Mouse (Mus musculus) hindbrain, embryonic 10.5 days (tissue): Measurements from ENCODE around the gene Sipa1l2. TPM values are rescaled to one million over a fixed set of nuclear protein-coding genes. Genes with fewer than 3 reads are reported as not detected.

Experiments
- DNase-seq: peaks from one replicate; pipeline ENCODE4 v3.0.0-alpha.2; 2017; ENCODE audit warnings: low spot score
- H3K27ac ChIP-seq: fragments of 300-500 bp; sonication (generic); 2 replicates; pipeline ENCODE4 v1.5.1; 2016; ENCODE audit warnings: mild to moderate bottlenecking, moderate library complexity
- H3K27me3 ChIP-seq: fragments of 300-500 bp; sonication (generic); 2 replicates; pipeline ENCODE4 v1.6.1; 2016; ENCODE audit warnings: mild to moderate bottlenecking; ENCODE audit not compliant: poor library complexity, insufficient read depth, severe bottlenecking
- H3K36me3 ChIP-seq: fragments of 300-500 bp; sonication (generic); 2 replicates; pipeline ENCODE4 v1.6.1; 2016; ENCODE audit warnings: mild to moderate bottlenecking, moderate library complexity
- H3K4me1 ChIP-seq: fragments of 300-500 bp; sonication (generic); replicated peaks from 2 replicates; pipeline ENCODE4 v1.6.1; 2016; ENCODE audit warnings: mild to moderate bottlenecking
- H3K4me3 ChIP-seq: fragments of 300-500 bp; sonication (generic); 2 replicates; pipeline ENCODE4 v1.5.1; 2016; ENCODE audit warnings: mild to moderate bottlenecking, moderate library complexity
- H3K9me3 ChIP-seq: fragments of 300-500 bp; sonication (generic); 2 replicates; pipeline ENCODE4 v1.6.1; 2016; ENCODE audit warnings: mild to moderate bottlenecking, moderate library complexity
- WGBS: fragments of 180-500 bp; shearing (Covaris S2); methylation state at CpG from one replicate; pipeline ENCODE4 v1.1.7; 2016; 5-methylcytosine and 5-hydroxymethylcytosine counted together
- polyA plus RNA-seq: library from polyadenylated mRNA; unstranded; fragments of >200 nt; fragmentation: Nextera tagmentation; extraction: Ambion mirVana; gene quantifications from 2 replicates; pipeline ENCODE4 v1.2.1, GENCODE M21; 2016

The Sipa1l2 gene
- polyA plus RNA-seq, 1 experiment from 2014 or later, result 20.1 TPM

- Histone ChIP-seq H3K36me3 (no peaks in the 10 kb centered on the region), H3K4me3 (no peak overlapping the region), H3K27ac (peak overlapping the region; percentile 30; the same call in 1 of the 2 replicates), H3K27me3 (no peaks in the 10 kb centered on the region), H3K4me1 (peaks cover 46% of the 10 kb centered on the region), H3K9me3 (no peaks in the 10 kb centered on the region)
- 66% methylated on average over 3 of the region's 3 CpGs for WGBS
- no peak for DNase-seq
Measured at GRCm38 (mm10) chr8:125547296-125547695, 22.3 kb downstream of the Sipa1l2 start.

DNA sequence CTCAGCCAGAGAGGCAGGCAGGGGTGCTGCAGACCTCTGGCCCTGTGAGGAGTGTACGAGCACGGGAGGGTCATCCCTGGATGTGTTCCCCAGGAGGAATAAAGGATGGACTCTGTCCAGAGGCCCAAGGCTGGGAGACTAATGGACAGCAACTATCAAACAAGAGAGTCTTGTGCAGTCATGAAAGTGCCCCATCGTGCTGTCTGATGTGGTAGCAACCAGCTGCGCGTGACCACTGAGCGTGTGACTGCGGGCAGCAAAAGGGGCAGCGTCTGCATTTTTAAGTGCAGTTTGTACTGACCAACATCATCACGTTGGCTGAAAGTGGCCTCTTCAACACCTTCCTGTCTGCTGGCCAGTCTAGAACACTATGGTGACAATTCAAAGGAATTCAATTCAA lies 23.7 kb downstream of the Sipa1l2 start:
- WGBS, result 94% methylated on average over 9 of the region's 9 CpGs
- Histone ChIP-seq H3K27me3 (no peaks in the 10 kb centered on the region), H3K9me3 (no peaks in the 10 kb centered on the region), H3K27ac (no peak overlapping the region), H3K4me1 (peaks cover 48% of the 10 kb centered on the region), H3K4me3 (no peak overlapping the region), H3K36me3 (no peaks in the 10 kb centered on the region)
- no peak for DNase-seq

DNA sequence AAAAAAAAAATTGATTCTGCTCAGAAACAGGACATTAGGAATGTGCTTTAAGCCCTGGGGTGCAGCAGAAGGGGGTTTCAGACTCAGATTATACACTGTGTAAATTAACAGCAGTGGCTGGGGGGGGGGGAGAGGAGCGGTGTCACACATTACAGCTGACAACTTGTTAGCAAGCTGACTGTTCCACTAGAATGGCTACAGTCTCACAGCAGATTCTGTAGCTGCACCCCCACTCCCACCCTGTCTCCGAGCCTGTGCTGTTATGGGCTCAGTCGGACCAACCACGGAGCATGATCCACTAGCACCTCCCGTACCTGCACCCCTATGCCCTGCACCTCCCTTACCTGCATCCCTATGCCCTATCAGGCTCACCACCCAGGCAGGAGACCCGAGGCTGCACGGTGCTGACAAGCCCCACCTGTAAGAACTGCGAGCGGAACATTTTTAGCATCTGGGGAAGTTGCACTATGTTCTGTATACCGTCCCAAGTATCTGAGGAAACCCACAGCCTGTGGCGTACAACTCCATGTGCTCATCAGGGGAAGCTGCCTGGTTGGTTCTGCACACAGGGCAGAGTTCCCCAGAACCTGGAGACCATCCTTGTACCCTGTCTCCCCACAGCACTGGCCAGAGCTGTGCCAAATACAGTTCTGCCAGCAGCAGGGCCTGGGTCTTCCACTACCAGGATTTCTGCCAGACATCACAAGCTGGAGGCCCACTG lies 26.6 kb downstream of the Sipa1l2 start:
- Histone ChIP-seq H3K4me3 (no peak overlapping the region), H3K9me3 (no peaks in the 10 kb centered on the region), H3K36me3 (no peaks in the 10 kb centered on the region), H3K4me1 (peaks cover 54% of the 10 kb centered on the region), H3K27ac (no peak overlapping the region), H3K27me3 (no peaks in the 10 kb centered on the region)
- 86% methylated on average over 11 of the region's 11 CpGs for WGBS
- DNase-seq, result no peak

GRCm38 (mm10) chr8:125539056-125540013 lies 30.3 kb downstream of the Sipa1l2 start:
- peaks cover 18% of the 10 kb centered on the region for H3K36me3 ChIP-seq
- peaks cover 48% of the 10 kb centered on the region for H3K4me1 ChIP-seq
- H3K27ac ChIP-seq, result peak overlapping the region; percentile 37; the same call in 1 of the 2 replicates
- 78% methylated on average over 13 of the region's 13 CpGs for WGBS
- DNase-seq, result no peak
- no peaks in the 10 kb centered on the region for H3K27me3 ChIP-seq
- H3K4me3 ChIP-seq, result no peak overlapping the region
- H3K9me3 ChIP-seq, result no peaks in the 10 kb centered on the region

DNA sequence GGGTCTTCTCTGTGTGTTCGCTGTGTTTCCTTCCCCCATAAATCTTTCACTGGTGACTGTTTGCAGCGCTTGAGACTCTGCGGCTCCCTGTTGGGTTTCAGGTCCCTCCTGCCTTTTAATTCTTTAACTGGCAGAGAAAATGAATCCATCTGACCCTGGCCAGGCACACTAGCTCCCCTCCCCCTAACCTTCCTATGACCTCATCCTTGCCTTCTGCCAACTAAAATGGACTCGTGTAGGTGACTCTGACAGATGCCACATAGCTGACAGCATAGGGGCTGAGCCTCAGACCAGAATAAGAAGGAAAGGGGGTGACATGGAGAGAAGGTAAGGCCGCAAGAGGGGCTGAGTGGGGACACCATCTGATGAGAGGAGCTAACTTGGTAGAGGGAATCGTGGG lies 31.3 kb downstream of the Sipa1l2 start:
- H3K9me3 ChIP-seq, result no peaks in the 10 kb centered on the region
- peaks cover 18% of the 10 kb centered on the region for H3K36me3 ChIP-seq
- 70% methylated on average over 6 of the region's 6 CpGs for WGBS
- DNase-seq, result no peak
- H3K27me3 ChIP-seq, result no peaks in the 10 kb centered on the region
- no peak overlapping the region for H3K27ac ChIP-seq
- H3K4me1 ChIP-seq, result peaks cover 54% of the 10 kb centered on the region
- H3K4me3 ChIP-seq, result no peak overlapping the region

DNA sequence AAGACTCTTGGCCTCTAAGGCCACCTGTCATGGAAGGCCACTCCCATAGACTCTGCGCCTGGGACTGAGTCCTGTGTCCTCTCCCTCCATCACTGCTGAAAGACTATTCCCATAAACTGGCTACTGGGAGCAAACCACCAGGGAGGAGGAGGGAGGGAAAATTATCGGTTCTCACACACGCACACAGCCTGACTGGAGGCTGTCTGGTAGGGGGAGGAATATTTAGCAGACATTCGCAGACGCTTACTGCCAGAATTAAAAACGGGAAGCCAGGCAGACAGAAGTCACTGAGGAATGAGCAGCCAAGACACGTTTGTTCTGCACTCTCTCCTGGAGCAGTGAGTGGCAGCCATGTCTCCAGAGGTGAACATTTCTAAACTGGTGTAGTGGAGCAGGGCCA lies 35.9 kb downstream of the Sipa1l2 start:
- H3K4me3 ChIP-seq, result no peak overlapping the region
- peaks cover 18% of the 10 kb centered on the region for H3K36me3 ChIP-seq
- peaks cover 15% of the 10 kb centered on the region; the same call in 1 of the 2 replicates for H3K27me3 ChIP-seq
- no peaks in the 10 kb centered on the region for H3K9me3 ChIP-seq
- DNase-seq, result no peak
- no peak overlapping the region for H3K27ac ChIP-seq
- peaks cover 67% of the 10 kb centered on the region for H3K4me1 ChIP-seq
- WGBS, result 72% methylated on average over 7 of the region's 7 CpGs

- H3K36me3 ChIP-seq, result peaks cover 17% of the 10 kb centered on the region
- H3K9me3 ChIP-seq, result no peaks in the 10 kb centered on the region
- no peak overlapping the region for H3K4me3 ChIP-seq
- no peak overlapping the region; the same call in 1 of the 2 replicates for H3K27ac ChIP-seq
- no peak for DNase-seq
- 83% methylated on average over 8 of the region's 8 CpGs for WGBS
- peaks cover 67% of the 10 kb centered on the region for H3K4me1 ChIP-seq
- peaks cover 15% of the 10 kb centered on the region; the same call in 1 of the 2 replicates for H3K27me3 ChIP-seq
Measured at GRCm38 (mm10) chr8:125532953-125533352, 36.7 kb downstream of the Sipa1l2 start.

- Histone ChIP-seq H3K4me3 (no peak overlapping the region), H3K36me3 (peaks cover 9% of the 10 kb centered on the region), H3K27me3 (peaks cover 19% of the 10 kb centered on the region; the same call in 1 of the 2 replicates), H3K9me3 (no peaks in the 10 kb centered on the region), H3K27ac (0 out of 2 replicates have a peak overlapping the region, but pooled peaks have one; percentile 59), H3K4me1 (peaks cover 69% of the 10 kb centered on the region)
- DNase-seq, result no peak
- 37% methylated on average over 7 of the region's 7 CpGs for WGBS
Measured at GRCm38 (mm10) chr8:125532177-125532576, 37.4 kb downstream of the Sipa1l2 start.

GRCm38 (mm10) chr8:125531640-125532039 lies 38.0 kb downstream of the Sipa1l2 start:
- no peaks in the 10 kb centered on the region for H3K9me3 ChIP-seq
- no peak overlapping the region for H3K4me3 ChIP-seq
- H3K36me3 ChIP-seq, result 0 out of 2 replicates have a peak, but pooled peaks cover 4% of the 10 kb centered on the region
- H3K27ac ChIP-seq, result peak overlapping the region; percentile 62
- H3K4me1 ChIP-seq, result peaks cover 74% of the 10 kb centered on the region
- H3K27me3 ChIP-seq, result peaks cover 19% of the 10 kb centered on the region; the same call in 1 of the 2 replicates
- DNase-seq, result no peak
- 62% methylated on average over 1 of the region's 1 CpGs for WGBS

GRCm38 (mm10) chr8:125531088-125531438 lies 38.5 kb downstream of the Sipa1l2 start:
- 63% methylated on average over 6 of the region's 6 CpGs for WGBS
- Histone ChIP-seq H3K27me3 (peaks cover 19% of the 10 kb centered on the region; the same call in 1 of the 2 replicates), H3K4me1 (peaks cover 78% of the 10 kb centered on the region), H3K4me3 (no peak overlapping the region), H3K27ac (peak overlapping the region; percentile 62; the same call in 1 of the 2 replicates), H3K9me3 (no peaks in the 10 kb centered on the region), H3K36me3 (no peaks in the 10 kb centered on the region)
- no peak for DNase-seq

DNA sequence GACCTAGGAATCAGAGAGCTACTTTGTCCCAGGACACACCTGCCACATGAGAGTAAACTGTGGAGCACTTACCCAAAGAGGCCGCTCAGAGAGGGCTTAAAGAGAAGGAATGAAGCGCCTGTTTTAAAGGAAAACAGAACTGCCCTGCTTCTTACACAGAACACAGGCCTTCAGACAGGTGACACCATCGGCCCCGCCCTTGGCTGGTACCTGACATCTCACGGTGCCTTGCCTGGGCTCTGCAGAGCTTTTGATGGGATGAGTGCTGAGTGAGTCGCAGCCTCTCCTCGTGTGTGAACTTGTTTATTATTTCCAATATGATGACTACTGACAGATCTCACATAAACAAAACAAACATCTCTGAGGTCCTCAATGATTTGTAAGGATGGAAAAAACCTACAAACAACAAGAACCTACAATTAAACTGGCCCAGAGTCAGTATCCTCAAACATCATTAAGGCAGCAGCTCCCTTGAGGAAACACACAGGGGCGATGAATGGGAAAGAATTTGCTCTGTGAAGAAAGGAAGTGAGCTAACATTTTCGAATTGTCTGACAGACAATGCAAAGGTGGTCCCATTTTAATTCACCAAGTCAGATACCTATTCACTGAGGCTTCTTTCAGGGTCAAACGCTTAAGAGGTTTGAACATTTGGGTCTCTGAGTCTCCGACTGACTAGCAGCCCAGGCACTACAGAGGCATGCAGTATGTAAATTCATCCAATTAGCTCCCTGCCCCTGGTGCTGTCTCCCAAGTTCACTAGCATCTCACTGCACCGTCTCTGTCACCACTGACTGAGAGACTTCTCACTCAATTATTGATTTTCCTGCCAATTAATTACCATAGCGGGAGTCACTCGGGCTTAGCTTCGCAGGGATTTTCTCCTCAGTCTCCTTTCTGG lies 39.2 kb downstream of the Sipa1l2 start:
- Histone ChIP-seq H3K4me1 (peaks cover 83% of the 10 kb centered on the region), H3K36me3 (no peaks in the 10 kb centered on the region), H3K27me3 (peaks cover 19% of the 10 kb centered on the region; the same call in 1 of the 2 replicates), H3K4me3 (no peak overlapping the region), H3K9me3 (no peaks in the 10 kb centered on the region), H3K27ac (no peak overlapping the region)
- no peak for DNase-seq
- 48% methylated on average over 15 of the region's 15 CpGs for WGBS

- Histone ChIP-seq H3K36me3 (no peaks in the 10 kb centered on the region), H3K4me3 (no peak overlapping the region), H3K27me3 (peaks cover 19% of the 10 kb centered on the region; the same call in 1 of the 2 replicates), H3K9me3 (no peaks in the 10 kb centered on the region), H3K4me1 (peaks cover 87% of the 10 kb centered on the region), H3K27ac (no peak overlapping the region; the same call in 1 of the 2 replicates)
- 63% methylated on average over 6 of the region's 6 CpGs for WGBS
- no peak for DNase-seq
Measured at GRCm38 (mm10) chr8:125529019-125529418, 40.6 kb downstream of the Sipa1l2 start.
